Mouse (Mus musculus) cerebellum, postnatal 25 days (tissue): Measurements from ENCODE around the gene Kng1.
"Not testable (repeated sequence)": the region's sequence is repeated elsewhere in the genome, so short reads cannot be mapped to it uniquely, and the experiment has no call there.

Experiments used
- DNase-seq, 2 experiments: peaks; one replicate each; pipeline ENCODE4 v3.0.0; 2021; ENCODE audit warnings: mixed read lengths in 2 of 2

The Kng1 gene

GRCm38 (mm10) chr16:23095581-23095980, 37.9 kb downstream of the Kng1 start:
- DNase-seq, result not testable (repeated sequence)

GRCm38 (mm10) chr16:23096886-23097285, 39.2 kb downstream of the Kng1 start:
- DNase-seq, result not testable (repeated sequence)

- peak; percentile 23 to 47 for DNase-seq
Observed at GRCm38 (mm10) chr16:23097290-23098104, 39.8 kb downstream of the Kng1 start.

- DNase-seq, result not testable (repeated sequence)
Observed at GRCm38 (mm10) chr16:23098105-23098452, 40.4 kb downstream of the Kng1 start.

GRCm38 (mm10) chr16:23099632-23100031, 42.0 kb downstream of the Kng1 start:
- no peak for DNase-seq

GRCm38 (mm10) chr16:23100099-23100575, 42.5 kb downstream of the Kng1 start:
- DNase-seq, result no peak

- no peak for DNase-seq
Observed at GRCm38 (mm10) chr16:23100613-23101012, 42.9 kb downstream of the Kng1 start.

GRCm38 (mm10) chr16:23102340-23103037, 44.8 kb downstream of the Kng1 start:
- no peak for DNase-seq

- DNase-seq, result no peak
Observed at GRCm38 (mm10) chr16:23103038-23103745, 45.5 kb downstream of the Kng1 start.

GRCm38 (mm10) chr16:23103841-23104240, 46.2 kb downstream of the Kng1 start:
- DNase-seq, result no peak

GRCm38 (mm10) chr16:23106121-23106520, 48.5 kb downstream of the Kng1 start:
- DNase-seq, result no peak

GRCm38 (mm10) chr16:23107231-23107942, 49.7 kb downstream of the Kng1 start, which contains the start of gene Eif4a2:
Eif4a2 (plus strand) TSS chr16:23107444.
- peak; percentile 96 to 97 for DNase-seq

GRCm38 (mm10) chr16:23107946-23108759, 50.5 kb downstream of the Kng1 start:
- peak; percentile 88 to 89 for DNase-seq

- DNase-seq, result no peak
Observed at GRCm38 (mm10) chr16:23108943-23109342, 51.3 kb downstream of the Kng1 start.

- DNase-seq, result no peak
Observed at GRCm38 (mm10) chr16:23109350-23110280, 52.0 kb downstream of the Kng1 start.

- DNase-seq, result no peak
Observed at GRCm38 (mm10) chr16:23112348-23112747, 54.7 kb downstream of the Kng1 start.

- DNase-seq, result no peak
Observed at GRCm38 (mm10) chr16:23112861-23113435, 55.3 kb downstream of the Kng1 start.

GRCm38 (mm10) chr16:23113903-23114302, 56.2 kb downstream of the Kng1 start:
- no peak for DNase-seq

GRCm38 (mm10) chr16:23114339-23115171, 56.9 kb downstream of the Kng1 start:
- DNase-seq, result no peak
